Mouse (Mus musculus) midbrain, postnatal 0 days (tissue): ENCODE results near the gene Tulp1. TPM values are rescaled to one million over a fixed set of nuclear protein-coding genes. Genes with fewer than 3 reads are reported as not detected.
"Not testable (repeated sequence)": the region's sequence is repeated elsewhere in the genome, so short reads cannot be mapped to it uniquely, and the experiment has no call there.

Experiments
- ATAC-seq: fragments of 200-750 bp; cut with Nextera tagmentation; 2 replicates; pipeline ENCODE4 v1.8.0; 2017; ENCODE audit warnings: moderate number of reproducible peaks, mild to moderate bottlenecking, moderate TSS enrichment, moderate library complexity; ENCODE audit not compliant: low FRiP score
- DNase-seq: peaks from one replicate; pipeline ENCODE4 v3.0.0-alpha.2; 2015; ENCODE audit warnings: low spot score
- H3K27ac ChIP-seq: fragments of 300-500 bp; sonication (generic); 2 replicates; pipeline ENCODE4 v1.5.1; 2014; ENCODE audit warnings: low read depth, mild to moderate bottlenecking, low read length, mixed read lengths
- H3K27me3 ChIP-seq: fragments of 300-500 bp; sonication (generic); 2 replicates; pipeline ENCODE4 v1.6.1; 2014; ENCODE audit warnings: low read length, control low read depth, mixed read lengths; ENCODE audit not compliant: insufficient read depth
- H3K36me3 ChIP-seq: fragments of 300-500 bp; sonication (generic); 2 replicates; pipeline ENCODE4 v1.6.1; 2014; ENCODE audit warnings: low read length, control low read depth, mixed read lengths; ENCODE audit not compliant: insufficient read depth
- H3K4me1 ChIP-seq: fragments of 300-500 bp; sonication (generic); 2 replicates; pipeline ENCODE4 v1.6.1; 2014; ENCODE audit warnings: mild to moderate bottlenecking, control low read depth, antibody characterized with exemption, low read length, mixed read lengths; ENCODE audit not compliant: insufficient read depth
- H3K4me2 ChIP-seq: fragments of 300-500 bp; sonication (generic); 2 replicates; pipeline ENCODE4 v1.6.1; 2014; ENCODE audit warnings: low read depth, mild to moderate bottlenecking, low read length, mixed read lengths; ENCODE audit not compliant: poor library complexity, severe bottlenecking
- H3K4me3 ChIP-seq: fragments of 300-500 bp; sonication (generic); 2 replicates; pipeline ENCODE4 v1.5.1; 2014; ENCODE audit warnings: low read depth, mild to moderate bottlenecking, low read length, moderate library complexity
- H3K9ac ChIP-seq: fragments of 300-500 bp; sonication (generic); replicated peaks from 2 replicates; pipeline ENCODE4 v1.6.1; 2014; ENCODE audit warnings: mild to moderate bottlenecking, low read length, moderate library complexity, mixed read lengths; ENCODE audit not compliant: poor library complexity, severe bottlenecking
- H3K9me3 ChIP-seq: fragments of 300-500 bp; sonication (generic); 2 replicates; pipeline ENCODE4 v1.6.1; 2016; ENCODE audit warnings: low read length, control low read depth
- CTCF ChIP-seq: IDR thresholded peaks from 2 replicates; pipeline ENCODE4 v1.5.1; 2016; ENCODE audit warnings: antibody characterized with exemption, mild to moderate bottlenecking
- WGBS: fragments of 180-500 bp; shearing (Covaris S2); extraction: QIAGEN DNeasy Blood & Tissue Kit; methylation state at CpG from one replicate; pipeline ENCODE4 v1.1.7; 2014; 5-methylcytosine and 5-hydroxymethylcytosine counted together
- polyA plus RNA-seq: library from polyadenylated mRNA; unstranded; fragments of >200 nt; fragmentation: Nextera tagmentation; extraction: Ambion mirVana; gene quantifications from 2 replicates; pipeline ENCODE4 v1.2.1, GENCODE M21; 2015
- total RNA-seq: library from RNA; depleted of rRNA; stranded (reverse); fragments of >200 nt; gene quantifications from 2 replicates; pipeline ENCODE4 v1.2.3, GENCODE M21; 2014

The Tulp1 gene
- total and polyA plus RNA-seq, 2 experiments from 2014 or later, result 1.0 to 1.1 TPM

DNA sequence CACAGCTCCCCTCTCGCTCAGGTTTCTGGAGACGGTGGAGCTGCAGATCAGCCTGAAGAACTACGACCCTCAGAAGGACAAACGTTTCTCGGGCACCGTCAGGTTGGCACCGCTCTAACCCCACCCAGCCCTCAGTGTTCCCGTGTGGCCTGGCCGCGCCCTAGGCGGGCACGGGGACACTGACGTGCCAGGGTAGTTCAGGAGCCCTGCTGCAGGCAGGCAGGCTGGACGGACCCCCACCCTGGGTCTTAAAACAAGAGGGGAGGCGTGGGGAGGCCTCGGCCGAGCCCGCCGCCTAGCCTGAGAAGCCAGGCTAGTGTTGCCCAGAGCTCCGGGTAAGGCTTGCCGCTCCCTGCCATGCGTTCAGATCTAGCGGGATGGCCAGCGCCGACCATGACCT lies 36.1 kb downstream of the Tulp1 start:
- Histone ChIP-seq H3K9me3 (no peaks in the 10 kb centered on the region), H3K4me2 (peak overlapping the region; percentile 93), H3K4me1 (peaks cover 8% of the 10 kb centered on the region; the same call in 1 of the 2 replicates), H3K4me3 (peak overlapping the region; percentile 59), H3K9ac (peak overlapping the region; percentile 89), H3K27ac (peak overlapping the region; percentile 88), H3K36me3 (peaks cover 18% of the 10 kb centered on the region; the same call in 1 of the 2 replicates), H3K27me3 (no peaks in the 10 kb centered on the region)
- DNase-seq (no peak), ATAC-seq (no peak; the same call in 1 of the 2 replicates)
- TF ChIP-seq CTCF, result no peak
- under 1% methylated on average over 25 of the region's 25 CpGs for WGBS

DNA sequence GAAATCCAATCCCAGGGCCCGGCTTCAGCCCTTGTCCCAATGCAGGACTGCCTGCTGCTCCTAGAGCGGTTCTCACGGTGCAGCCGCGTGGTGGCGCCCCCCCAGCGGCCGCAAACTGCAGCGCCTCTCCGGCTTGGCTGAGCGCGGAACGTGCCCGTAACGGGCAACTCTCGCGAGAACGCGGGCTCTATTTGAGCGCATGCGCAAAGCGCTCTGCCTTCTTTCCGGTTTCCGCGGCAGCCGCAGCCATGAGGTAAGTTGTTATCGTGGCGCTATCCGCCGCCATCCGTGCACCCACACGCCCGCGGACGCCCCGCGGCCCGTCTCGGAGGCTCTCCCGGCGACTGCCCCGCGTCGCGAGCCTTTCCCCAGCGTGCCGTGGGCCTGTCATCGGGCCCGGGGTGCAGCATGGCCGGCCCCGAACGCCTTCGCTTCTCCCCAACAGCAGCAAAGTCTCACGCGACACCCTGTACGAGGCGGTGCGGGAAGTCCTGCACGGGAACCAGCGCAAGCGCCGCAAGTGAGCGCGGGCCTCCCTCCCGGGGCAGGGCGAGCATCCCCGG lies 36.6 kb downstream of the Tulp1 start, which contains the start of gene Rpl10a:
Gene Rpl10a, plus strand, starts transcription at position 106 of the 563 bp plus-strand sequence.
- Histone ChIP-seq H3K36me3 (peaks cover 18% of the 10 kb centered on the region; the same call in 1 of the 2 replicates), H3K27me3 (no peaks in the 10 kb centered on the region), H3K4me1 (peaks cover 7% of the 10 kb centered on the region; the same call in 1 of the 2 replicates), H3K27ac (peak within 1 kb of the TSS; percentile 88), H3K9me3 (no peaks in the 10 kb centered on the region), H3K9ac (peak within 1 kb of the TSS; percentile 89), H3K4me3 (peak within 1 kb of the TSS; percentile 59), H3K4me2 (peak within 1 kb of the TSS; percentile 93)
- peak; percentile 91 for TF ChIP-seq CTCF
- peak; percentile 89 for ATAC-seq
- under 1% methylated on average over 53 of the region's 67 CpGs for WGBS
- peak; percentile 98 for DNase-seq

DNA sequence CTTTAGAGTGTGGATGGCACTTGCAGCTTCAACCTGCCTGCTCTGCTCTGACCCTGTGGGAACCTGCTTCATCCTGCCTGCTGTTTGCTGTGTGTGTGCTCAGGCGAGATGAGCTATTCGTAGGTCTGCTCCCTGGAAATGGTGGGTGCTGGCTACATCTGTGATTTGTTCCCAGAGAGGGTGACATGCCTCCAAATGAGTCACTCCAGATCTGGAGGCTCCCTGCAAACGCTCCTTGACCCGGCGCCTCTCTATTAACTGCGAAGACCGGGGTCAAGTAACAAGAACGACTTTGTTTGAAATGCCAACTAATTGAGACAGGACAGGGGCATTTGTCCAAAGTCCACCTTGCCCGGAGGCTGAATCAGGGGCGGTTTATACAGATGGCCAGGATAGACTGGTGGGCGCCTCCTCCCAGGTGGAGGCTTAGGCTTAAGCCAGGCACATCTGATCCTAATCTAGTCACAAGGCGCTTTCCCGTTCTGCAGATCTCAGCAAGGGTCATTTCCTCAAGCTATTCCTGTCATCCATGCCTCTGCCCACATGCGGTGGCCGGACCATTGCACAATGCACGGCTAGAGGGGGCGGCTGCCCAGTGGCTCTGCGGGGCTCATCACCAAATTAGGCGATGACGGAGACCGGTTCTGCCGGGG lies 37.2 kb downstream of the Tulp1 start:
- WGBS, result 8% methylated on average over 22 of the region's 22 CpGs
- no peaks in the 10 kb centered on the region for H3K9me3 ChIP-seq
- peaks cover 18% of the 10 kb centered on the region; the same call in 1 of the 2 replicates for H3K36me3 ChIP-seq
- H3K4me1 ChIP-seq, result peaks cover 4% of the 10 kb centered on the region; the same call in 1 of the 2 replicates
- DNase-seq (no peak), ATAC-seq (peak; percentile 42; the same call in 1 of the 2 replicates)
- peak overlapping the region; percentile 88 for H3K27ac ChIP-seq
- H3K27me3 ChIP-seq, result no peaks in the 10 kb centered on the region
- TF ChIP-seq CTCF, result no peak
- H3K9ac ChIP-seq, result peak overlapping the region; percentile 89
- peak overlapping the region; percentile 59 for H3K4me3 ChIP-seq
- peak overlapping the region; percentile 93 for H3K4me2 ChIP-seq

- Histone ChIP-seq H3K27me3 (no peaks in the 10 kb centered on the region), H3K9ac (no peak overlapping the region), H3K36me3 (peaks cover 15% of the 10 kb centered on the region), H3K4me1 (peaks cover 4% of the 10 kb centered on the region; the same call in 1 of the 2 replicates), H3K4me2 (no peak overlapping the region), H3K4me3 (no peak overlapping the region), H3K27ac (peak overlapping the region; percentile 88; the same call in 1 of the 2 replicates), H3K9me3 (no peaks in the 10 kb centered on the region)
- WGBS, result 90% methylated on average over 3 of the region's 3 CpGs
- no peak for TF ChIP-seq CTCF
- no peak for ATAC-seq
- DNase-seq, result no peak
Observed at GRCm38 (mm10) chr17:28326951-28327350, 38.1 kb downstream of the Tulp1 start.

DNA sequence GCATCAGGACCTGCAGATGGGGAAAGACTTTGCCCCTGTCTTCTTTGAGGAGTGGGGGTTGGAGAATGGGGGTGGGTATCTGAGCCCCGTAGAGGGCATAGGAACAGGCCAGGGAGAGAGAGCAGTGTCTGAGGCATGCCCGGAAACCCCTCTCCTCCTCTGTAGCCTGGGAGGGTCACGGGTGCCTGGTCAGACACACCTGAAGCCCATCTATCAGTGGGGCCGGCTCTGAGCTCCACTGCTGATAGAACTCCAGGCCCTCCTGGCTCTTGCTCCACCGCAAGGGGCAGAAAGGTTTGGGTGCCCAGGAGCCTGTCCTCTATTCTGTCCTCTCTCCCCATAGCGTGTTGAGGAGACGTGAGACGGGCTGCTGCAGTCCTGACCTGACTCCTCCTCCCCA lies 39.3 kb downstream of the Tulp1 start:
- 87% methylated on average over 8 of the region's 8 CpGs for WGBS
- Histone ChIP-seq H3K4me3 (no peak overlapping the region), H3K4me1 (peaks cover 4% of the 10 kb centered on the region; the same call in 1 of the 2 replicates), H3K9me3 (no peaks in the 10 kb centered on the region), H3K27ac (no peak overlapping the region), H3K36me3 (peaks cover 7% of the 10 kb centered on the region), H3K9ac (no peak overlapping the region), H3K27me3 (no peaks in the 10 kb centered on the region), H3K4me2 (no peak overlapping the region)
- ATAC-seq, result no peak
- DNase-seq, result no peak
- TF ChIP-seq CTCF, result no peak

DNA sequence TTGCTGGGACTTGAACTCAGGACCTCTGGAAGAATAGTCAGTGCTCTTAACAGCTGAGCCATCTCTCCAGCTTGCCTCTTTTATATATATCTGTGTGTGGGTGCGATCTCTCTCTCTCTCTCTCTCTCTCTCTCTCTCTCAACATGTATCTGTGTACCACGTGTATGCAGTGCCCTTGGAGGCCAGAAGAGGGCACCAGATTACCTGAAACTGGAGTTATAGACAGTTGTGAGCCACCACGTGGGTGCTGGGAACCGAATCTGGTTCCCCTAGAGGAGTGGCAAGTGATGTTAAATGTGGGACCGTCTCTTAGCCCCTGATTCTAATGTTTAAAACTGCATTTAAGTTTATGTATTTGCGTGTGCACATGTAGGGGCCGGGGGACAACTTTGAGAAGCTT lies 40.6 kb downstream of the Tulp1 start:
- not testable (repeated sequence) for H3K4me2 ChIP-seq, H3K27ac ChIP-seq, H3K9ac ChIP-seq, H3K9me3 ChIP-seq, H3K4me3 ChIP-seq, H3K4me1 ChIP-seq, DNase-seq, H3K36me3 ChIP-seq, ATAC-seq, H3K27me3 ChIP-seq
- TF ChIP-seq CTCF, result peak; percentile 42
- 96% methylated on average over 7 of the region's 7 CpGs for WGBS
